24 mouse cellular contexts compared by ENCODE assay signal in the genomic region with DNA sequence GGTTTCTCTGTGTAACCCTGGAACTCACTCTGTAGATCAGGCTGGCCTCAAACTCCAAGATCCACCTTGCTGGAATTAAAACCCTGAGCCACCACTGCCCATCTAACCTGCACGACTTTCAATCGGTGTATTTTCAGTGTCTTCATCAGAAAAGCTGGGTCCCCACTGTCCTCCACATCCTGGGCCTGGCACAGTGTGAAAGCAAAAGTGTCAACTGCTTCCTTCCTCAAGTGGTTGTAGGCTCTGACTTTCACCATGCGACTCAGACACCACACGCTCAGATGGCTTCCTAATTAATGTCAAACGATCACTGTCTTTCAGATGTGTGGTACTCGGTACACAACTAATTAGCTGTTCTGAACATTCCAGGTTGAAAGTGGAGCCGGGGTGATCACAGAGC. TPM values are rescaled to one million over a fixed set of nuclear protein-coding genes. Genes with fewer than 3 reads are reported as not detected.
DNase-seq lines count a peak whose midpoint lies in the region; ATAC-seq and TF ChIP-seq lines count a peak whose summit lies in the region.
"Had no signal": no experiment of that assay in that cellular context is flagged by ENCODE, and none has a peak within 500 bp of the region (broad histone marks: within the 10 kb centered on the region; RNA-seq: fewer than 3 reads in every experiment).

No protein-coding gene starts in this region.

- TF ChIP-seq CTCF in liver, postnatal 0 days (IDR thresholded peaks at IDR 0.05; ENCODE audit: low read depth): no peak
- TF ChIP-seq CTCF in bone marrow, adult 2 months (IDR thresholded peaks at IDR 0.05; ENCODE audit: control insufficient read depth, insufficient read depth, low read length): no peak

- no peak for TF ChIP-seq POLR2A in bone marrow, adult 2 months (IDR thresholded peaks at IDR 0.05; ENCODE audit: borderline replicate concordance, control insufficient read depth, low read depth, low read length)

- no peak overlapping the region for H3K9ac ChIP-seq in liver, postnatal 0 days (replicated peaks)
- H3K9ac ChIP-seq in liver, embryonic 11.5 days (ENCODE audit: low read depth, low read length): no peak overlapping the region
- H3K9ac ChIP-seq: heart, embryonic 13.5 days; intestine, embryonic 15.5 days; liver, embryonic 15.5 days had no signal

- H3K4me1 ChIP-seq in liver, postnatal 0 days (ENCODE audit: insufficient read depth): peaks cover 16% of the 10 kb centered on the region
- H3K4me1 ChIP-seq in liver, embryonic 11.5 days (replicated peaks; ENCODE audit: control insufficient read depth, insufficient read depth, low read length): no peaks in the 10 kb centered on the region
- peaks cover 7% of the 10 kb centered on the region; the same call in 1 of the 2 replicates for H3K4me1 ChIP-seq in bone marrow, adult 2 months (ENCODE audit: control insufficient read depth, insufficient read depth, low read length)
- H3K4me1 ChIP-seq: intestine, embryonic 15.5 days; liver, embryonic 15.5 days had no signal

- H3K9me3 ChIP-seq in liver, postnatal 0 days (ENCODE audit: low read length): no peaks in the 10 kb centered on the region
- H3K9me3 ChIP-seq in liver, embryonic 11.5 days (ENCODE audit: control insufficient read depth, low read length): no peaks in the 10 kb centered on the region
- H3K9me3 ChIP-seq: heart, embryonic 13.5 days; intestine, embryonic 15.5 days; liver, embryonic 15.5 days had no signal

- no peak overlapping the region for H3K4me2 ChIP-seq in liver, postnatal 0 days (ENCODE audit: low read depth, low read length)
- H3K4me2 ChIP-seq in liver, embryonic 11.5 days: no peak overlapping the region
- H3K4me2 ChIP-seq: heart, embryonic 13.5 days; intestine, embryonic 15.5 days; liver, embryonic 15.5 days had no signal

- 38% methylated on average over 7 of the region's 7 CpGs for WGBS in liver, postnatal 0 days (ENCODE audit: insufficient replicate concordance)
- 45% methylated on average over 7 of the region's 7 CpGs for WGBS in liver, embryonic 11.5 days
- 14% methylated on average over 7 of the region's 7 CpGs for WGBS in bone marrow, adult 2 months
- WGBS in macrophage (ENCODE audit: missing documents): 11% methylated on average over 7 of the region's 7 CpGs

- no peaks in the 10 kb centered on the region for H3K27me3 ChIP-seq in liver, postnatal 0 days (ENCODE audit: insufficient read depth, low read length)
- no peaks in the 10 kb centered on the region for H3K27me3 ChIP-seq in liver, embryonic 11.5 days (replicated peaks; ENCODE audit: control insufficient read depth, insufficient read depth, low read length)
- no peaks in the 10 kb centered on the region for H3K27me3 ChIP-seq in splenic B cell, adult 2 months (ENCODE audit: control insufficient read depth, insufficient read depth, low read length, poor library complexity, severe bottlenecking)
- H3K27me3 ChIP-seq: heart, embryonic 13.5 days; intestine, embryonic 15.5 days; liver, embryonic 15.5 days had no signal

- peak overlapping the region; percentile 35; the same call in 1 of the 2 replicates for H3K27ac ChIP-seq in liver, postnatal 0 days (ENCODE audit: low read depth)
- H3K27ac ChIP-seq in liver, embryonic 11.5 days (ENCODE audit: low read depth, low read length): no peak overlapping the region
- H3K27ac ChIP-seq in bone marrow, adult 2 months (ENCODE audit: control insufficient read depth, insufficient read depth, low read depth, low read length, poor library complexity): peak overlapping the region; percentile 77
- peak overlapping the region; percentile 86 for H3K27ac ChIP-seq in macrophage
- H3K27ac ChIP-seq: gastrocnemius, adult 2 months; heart, embryonic 13.5 days; hindbrain, postnatal 0 days; intestine, embryonic 15.5 days; liver, embryonic 15.5 days had no signal

- DNase-seq in liver, postnatal 0 days: peak; percentile 17
- DNase-seq in liver, embryonic 11.5 days (ENCODE audit: low spot score): no peak
- peak; percentile 35 for DNase-seq in splenic B cell, adult 2 months (ENCODE audit: low read depth, low spot score)
- DNase-seq in lung, adult 18-20 months: no peak
- DNase-seq: adrenal gland, postnatal 25 days; cerebellum, adult 2 months; cerebellum, postnatal 25 days; gastrocnemius, adult 2 months; gastrocnemius, postnatal 36 days; heart, postnatal 10 days; kidney, adult 2 months; kidney, postnatal 36 days; liver; lung, postnatal 36 days; midbrain, embryonic 14.5 days; thymus, postnatal 14 days had no signal

- no peak for TF ChIP-seq EP300 in liver, postnatal 0 days (IDR thresholded peaks at IDR 0.05; ENCODE audit: low read depth)

- no peak for ATAC-seq in liver, postnatal 0 days
- ATAC-seq in liver, embryonic 11.5 days (replicated peaks; ENCODE audit: low FRiP score): no peak
- ATAC-seq in erythroblast, adult 5-6 weeks (replicated peaks; ENCODE audit: low FRiP score, poor library complexity, severe bottlenecking): no peak
- ATAC-seq: forebrain, embryonic 14.5 days; hindbrain, postnatal 0 days; intestine, embryonic 15.5 days had no signal

- no peaks in the 10 kb centered on the region for H3K36me3 ChIP-seq in liver, postnatal 0 days (replicated peaks; ENCODE audit: insufficient read depth, low read length)
- H3K36me3 ChIP-seq in liver, embryonic 11.5 days (ENCODE audit: control insufficient read depth, insufficient read depth, low read length): no peaks in the 10 kb centered on the region
- H3K36me3 ChIP-seq in macrophage (ENCODE audit: inconsistent target): no peaks in the 10 kb centered on the region
- H3K36me3 ChIP-seq in splenic B cell, adult 2 months (ENCODE audit: control insufficient read depth, insufficient read depth, low read length, poor library complexity, severe bottlenecking): no peaks in the 10 kb centered on the region
- H3K36me3 ChIP-seq: heart, embryonic 13.5 days; intestine, embryonic 15.5 days; liver, embryonic 15.5 days had no signal

- no peak overlapping the region for H3K4me3 ChIP-seq in liver, postnatal 0 days (ENCODE audit: low read depth, low read length)
- H3K4me3 ChIP-seq in liver, embryonic 11.5 days (ENCODE audit: low read depth, low read length): no peak overlapping the region
- H3K4me3 ChIP-seq in bone marrow, adult 2 months (replicated peaks; ENCODE audit: control insufficient read depth, low read depth, low read length): no peak overlapping the region
- no peak overlapping the region for H3K4me3 ChIP-seq in macrophage (ENCODE audit: inconsistent target)
- H3K4me3 ChIP-seq: gastrocnemius, adult 2 months; heart, embryonic 13.5 days; intestine, embryonic 15.5 days; liver, embryonic 15.5 days had no signal

- H3K79me2 ChIP-seq in macrophage (ENCODE audit: inconsistent target): no peaks in the 10 kb centered on the region

RNA-seq across cellular contexts. Expression of gene Gramd1b, which starts 45.9 kb away (rescaled TPM):
- 0.96 and 1.2 TPM in 2 replicates for polyA plus RNA-seq in liver, postnatal 0 days (2015; fragmentation: Nextera tagmentation; extraction: Ambion mirVana)
- 2.1 and 2.7 TPM in 2 replicates for polyA plus RNA-seq in liver, embryonic 11.5 days (2014; fragmentation: Nextera tagmentation; extraction: Ambion mirVana)
- polyA plus RNA-seq in bone marrow, adult 2 months (2011; ENCODE audit: insufficient read depth, insufficient read length, low replicate concordance, missing spikeins): 14.1 and 15.8 TPM in 2 replicates
- 100 to 1,000 TPM; 144 to 589 (median 313) TPM for total RNA-seq in macrophage (2018; cell fraction: chromatin; rRNA removed)
- 100 to 1,000 TPM in 21 of 26 experiments, 10 to 100 TPM in 5; 70.7 to 155 (median 114) TPM for total RNA-seq in macrophage (2018; cell fraction: cytosol; rRNA removed)
- total RNA-seq in macrophage (2018; cell fraction: nucleus; rRNA removed): 100 to 1,000 TPM; 104 to 419 (median 285) TPM
- 66.3 to 75.9 TPM (median 73.4 TPM) in 3 replicates for polyA plus RNA-seq in macrophage (2018)
- total RNA-seq in erythroblast, adult 5-6 weeks (2015; ENCODE audit: low replicate concordance): 5.6 and 22.1 TPM in 2 replicates
- 4.5 and 5.5 TPM in 2 replicates for total RNA-seq in erythroblast, adult 5-6 weeks (2017; ENCODE audit: low replicate concordance)

Comparison
In these comparisons a context has a peak if more than half of its experiments do, and no peak if none do; other contexts are left out.
1. DNase-seq: peak in liver, postnatal 0 days (single experiment) and splenic B cell, adult 2 months (single experiment); none in liver, embryonic 11.5 days (single experiment) and lung, adult 18-20 months (0 of 2).